Mouse (Mus musculus) thymus, adult 2 months (tissue): ENCODE results near the gene Med13.

Experiments used
- CTCF ChIP-seq: fragments of 200-500 bp; IDR thresholded peaks from 2 replicates; pipeline ENCODE4 v1.5.1; 2012; ENCODE audit warnings: mild to moderate bottlenecking, control low read depth, low read length, moderate library complexity, borderline replicate concordance; ENCODE audit not compliant: control insufficient read depth, poor library complexity, insufficient read depth; ENCODE audit errors: extremely low read depth
- POLR2A ChIP-seq: fragments of 200-500 bp; IDR thresholded peaks from 2 replicates; pipeline ENCODE4 v1.6.1; 2012; ENCODE audit warnings: mild to moderate bottlenecking, low read length, control low read depth, moderate library complexity; ENCODE audit not compliant: control insufficient read depth, poor library complexity, insufficient read depth; ENCODE audit errors: extremely low read depth

GRCm38 (mm10) chr11:86226646-86227180 lies 130.7 kb downstream of the Med13 start:
- TF ChIP-seq CTCF (no peak), POLR2A (no peak)
